Mouse (Mus musculus) cerebral cortex, adult 2 months (tissue): Measurements from ENCODE around the gene Gorab.

Experiments
- WGBS: fragments of 180-500 bp; shearing (Covaris S2); methylation state at CpG from one replicate; pipeline ENCODE4 v1.1.7; 2018; 5-methylcytosine and 5-hydroxymethylcytosine counted together

Gene Gorab

DNA sequence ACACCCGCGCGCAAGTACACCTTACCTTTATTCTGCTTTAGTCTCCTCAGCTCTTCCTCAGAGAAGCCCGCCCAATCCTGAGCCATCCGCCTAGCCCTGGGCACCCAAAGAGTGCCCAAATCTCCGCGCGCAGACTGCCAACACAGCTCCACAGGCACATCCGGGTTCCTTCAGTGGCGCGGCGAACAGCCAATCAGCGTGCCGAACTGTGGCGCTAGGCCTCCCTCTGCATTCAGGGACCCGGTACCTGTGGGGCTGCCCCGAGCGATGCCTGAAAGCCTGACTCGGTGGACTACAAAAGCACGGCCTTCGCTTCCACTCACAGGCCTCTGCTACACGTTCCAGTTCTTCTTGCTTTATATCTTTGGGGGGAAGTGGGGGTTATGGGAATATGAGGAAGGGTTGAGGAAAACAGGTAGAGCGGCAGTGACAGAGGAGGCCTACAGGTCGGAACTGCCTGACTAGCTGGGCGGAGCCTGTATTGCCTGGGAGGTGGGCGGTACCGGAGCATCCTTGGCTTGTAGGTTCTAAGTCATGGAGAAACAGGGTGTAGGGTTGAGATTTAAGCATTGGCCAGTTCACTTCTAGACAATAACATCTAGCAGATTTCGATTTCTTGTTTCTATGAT is at the start of gene Gorab:
Gene Gorab (minus strand): TSS at position 172 of the 629 bp plus-strand sequence.
- under 1% methylated on average over 28 of the region's 28 CpGs for whole genome bisulfite sequencing

DNA sequence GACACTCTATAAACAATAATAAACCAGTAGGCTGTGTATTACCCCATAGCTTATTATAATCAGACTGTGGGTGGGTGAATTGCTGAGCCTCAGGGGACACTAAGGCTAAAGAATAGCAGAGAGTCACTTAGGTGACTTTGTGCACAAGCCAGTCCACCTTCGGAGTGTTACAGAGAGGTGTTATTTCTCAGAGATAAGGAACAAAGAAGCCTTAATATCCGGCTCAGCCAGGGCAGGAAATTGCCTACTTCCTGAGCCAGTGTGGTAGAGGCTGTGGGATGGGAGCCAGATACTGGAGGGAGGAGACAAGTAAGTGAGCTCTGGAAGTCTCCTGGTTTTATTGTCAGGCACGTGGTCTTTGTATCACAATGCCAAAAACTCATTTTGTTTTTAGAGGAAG is 40.4 kb upstream of the Gorab start:
- WGBS = 41% methylated on average over 3 of the region's 3 CpGs

DNA sequence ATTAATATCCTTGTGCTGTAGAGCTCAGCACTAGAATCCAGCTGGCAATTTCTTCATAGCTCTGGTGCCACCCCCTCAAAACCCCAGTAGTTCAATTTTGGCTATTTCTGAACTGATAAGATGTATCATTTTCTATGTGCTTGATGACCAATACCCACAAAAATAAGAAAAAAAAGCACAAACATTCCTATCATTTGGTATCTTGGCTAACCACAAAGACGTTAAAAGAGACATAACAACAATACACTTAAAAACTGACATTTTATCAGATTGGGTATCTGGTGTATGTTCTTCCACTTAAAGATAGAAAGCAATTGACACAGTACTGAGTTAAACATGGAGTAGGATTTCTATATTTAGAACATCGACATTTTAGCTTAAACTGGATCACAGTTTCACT is 35.5 kb upstream of the Gorab start:
- WGBS = 78% methylated on average over 2 of the region's 2 CpGs

- WGBS = 68% methylated on average over 8 of the region's 8 CpGs
These were observed 20.1 kb upstream of the Gorab start for GRCm38 (mm10) chr1:163423467-163424014.

- 64% methylated on average over 2 of the region's 2 CpGs for WGBS
These were observed 13.7 kb upstream of the Gorab start for GRCm38 (mm10) chr1:163417191-163417590.

GRCm38 (mm10) chr1:163414200-163414599 is 10.7 kb upstream of the Gorab start:
- WGBS = 70% methylated on average over 2 of the region's 2 CpGs

- 85% methylated on average over 3 of the region's 3 CpGs for WGBS
These were observed 2.7 kb upstream of the Gorab start for GRCm38 (mm10) chr1:163406203-163406602.

- 78% methylated on average over 6 of the region's 6 CpGs for WGBS
These were observed 12.1 kb downstream of the Gorab start for GRCm38 (mm10) chr1:163391321-163391720.

DNA sequence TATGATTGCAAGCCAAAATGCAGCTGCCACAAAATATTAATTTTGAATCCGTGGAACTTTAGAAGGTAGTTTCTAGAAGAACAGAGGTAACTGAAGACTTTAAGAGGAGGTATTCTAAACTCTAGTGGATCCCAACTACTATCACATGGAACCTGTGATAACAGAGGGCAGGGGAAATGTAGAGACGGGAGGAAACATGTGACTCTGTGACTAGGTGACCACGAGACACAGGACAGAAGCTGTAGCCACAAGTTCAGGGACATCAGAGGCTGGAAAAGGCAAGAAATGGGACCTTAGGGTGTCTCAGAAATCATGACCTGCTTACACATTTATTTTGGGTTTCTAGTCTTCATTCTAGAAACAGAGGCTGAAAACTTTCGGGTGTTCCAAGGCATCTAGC is 13.4 kb downstream of the Gorab start:
- WGBS = 91% methylated on average over 4 of the region's 4 CpGs

- WGBS = 71% methylated on average over 9 of the region's 9 CpGs
These were observed 17.3 kb downstream of the Gorab start for GRCm38 (mm10) chr1:163386196-163386595.

- 81% methylated on average over 5 of the region's 5 CpGs for WGBS
These were observed 19.9 kb downstream of the Gorab start for GRCm38 (mm10) chr1:163383442-163384027.

- WGBS = 94% methylated on average over 10 of the region's 10 CpGs
These were observed 21.3 kb downstream of the Gorab start for GRCm38 (mm10) chr1:163382048-163382719.

DNA sequence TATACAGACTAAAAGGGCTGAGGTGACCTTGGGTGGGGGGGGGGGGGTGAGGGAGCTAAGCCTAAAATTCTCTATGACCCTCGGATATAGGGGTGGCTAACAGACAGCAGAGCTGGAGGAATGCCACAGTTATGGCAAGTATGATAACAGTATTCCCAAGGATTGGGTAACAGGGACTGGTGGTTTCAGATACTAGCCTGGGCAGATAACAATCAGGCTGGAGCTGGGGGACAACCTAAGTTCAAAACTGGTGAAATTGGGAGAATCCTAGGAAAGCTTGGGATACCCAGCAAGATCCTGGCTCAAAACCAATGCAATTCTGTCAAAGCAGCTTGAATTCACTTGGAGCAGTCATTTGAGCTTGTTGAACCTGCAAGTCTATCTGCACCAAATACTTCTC is 22.9 kb downstream of the Gorab start:
- 75% methylated on average over 1 of the region's 1 CpGs for WGBS

DNA sequence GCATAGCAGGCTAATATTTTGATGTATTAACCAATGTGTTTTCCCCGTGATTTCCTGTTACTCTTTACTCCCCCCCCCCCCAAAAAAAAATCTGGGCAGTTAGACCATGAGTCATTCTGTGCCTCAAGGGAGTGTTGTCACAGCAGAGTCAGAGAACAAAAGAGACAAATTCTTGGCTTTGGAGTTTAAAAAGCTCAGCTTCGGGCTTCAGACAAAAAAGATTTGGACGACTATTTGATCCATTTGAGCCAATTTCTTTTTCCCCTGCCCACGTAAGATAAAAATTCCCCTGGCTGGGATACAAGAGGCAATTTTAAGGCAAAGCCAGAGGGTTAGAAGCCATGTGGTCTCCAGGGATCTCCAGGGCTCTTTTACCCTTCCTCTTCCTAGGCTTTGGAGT is 23.4 kb downstream of the Gorab start:
- 19% methylated on average over 4 of the region's 4 CpGs for WGBS

GRCm38 (mm10) chr1:163377924-163378323 is 25.5 kb downstream of the Gorab start:
- 61% methylated on average over 6 of the region's 6 CpGs for WGBS

DNA sequence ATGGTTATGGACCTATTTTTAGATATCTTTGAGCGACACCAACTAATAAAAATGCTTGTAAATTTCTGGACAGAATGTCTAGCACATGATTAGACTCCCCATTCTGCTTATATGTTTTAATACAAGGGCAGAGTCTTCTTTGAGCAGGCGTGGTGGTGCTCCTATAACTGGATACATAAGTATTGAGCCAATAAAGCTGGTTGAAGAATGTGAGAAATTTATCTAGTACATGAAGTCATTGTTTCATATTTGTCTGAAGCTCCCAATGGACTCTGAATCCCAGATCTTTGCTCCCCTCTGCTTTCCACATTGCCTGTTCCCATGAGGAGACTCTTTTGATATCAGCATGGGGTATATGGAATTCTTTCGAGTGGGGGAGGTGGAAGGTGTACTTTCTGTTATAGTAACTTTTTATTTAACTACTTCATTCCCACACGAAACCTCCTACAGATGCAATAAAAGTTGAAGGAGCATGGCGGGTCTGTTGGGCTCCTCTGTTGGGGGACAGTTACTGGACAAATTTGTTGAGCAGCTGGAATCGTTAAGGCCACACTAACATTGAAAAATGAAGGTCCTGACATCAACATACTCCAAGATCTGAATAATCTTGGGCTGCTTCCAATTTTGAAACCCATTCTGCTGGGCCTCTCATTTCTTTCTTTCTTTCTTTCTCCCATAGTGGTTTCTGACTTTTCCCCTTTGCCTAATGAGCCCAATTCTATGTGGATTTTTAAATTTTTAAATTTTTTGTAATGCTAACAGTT is 26.5 kb downstream of the Gorab start:
- WGBS = 80% methylated on average over 6 of the region's 6 CpGs

DNA sequence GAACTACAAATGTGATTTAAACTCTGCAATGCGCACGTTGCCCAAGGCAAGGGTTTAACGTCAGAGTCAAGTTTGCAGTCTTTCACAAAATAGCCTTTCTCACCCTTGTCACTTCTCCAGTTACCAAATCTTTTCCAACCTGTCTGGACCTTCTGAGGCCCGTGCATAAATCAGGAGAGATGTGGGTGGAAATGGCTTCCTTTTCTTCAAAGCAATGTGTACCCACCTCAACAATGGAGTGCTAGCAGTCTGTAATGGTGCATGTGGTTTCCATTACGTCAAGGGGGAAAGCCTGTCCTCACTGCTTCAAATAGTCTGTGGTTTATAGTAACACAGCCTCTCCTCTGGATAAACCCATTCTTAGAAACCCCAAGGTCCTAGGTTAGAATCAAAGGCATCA is 29.0 kb downstream of the Gorab start:
- WGBS = 84% methylated on average over 5 of the region's 5 CpGs

DNA sequence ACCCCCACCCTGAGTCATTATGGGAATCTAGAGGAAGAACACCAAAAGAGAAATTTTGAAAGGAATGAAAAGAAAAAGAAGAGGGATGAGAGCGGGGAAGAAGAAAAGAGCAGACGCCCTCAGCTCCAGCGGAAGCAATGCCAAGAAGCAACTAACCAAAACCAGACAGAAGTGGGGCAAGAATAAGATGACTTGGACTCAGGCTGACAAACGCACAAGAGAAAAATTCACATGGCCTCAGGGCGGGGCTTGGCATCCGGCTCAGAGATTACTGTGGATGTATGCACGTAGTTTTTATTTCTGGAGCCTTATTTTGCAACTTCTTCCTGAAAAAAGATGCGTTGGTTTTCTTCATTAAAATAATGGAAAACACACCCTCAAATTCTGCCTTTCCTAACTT is 41.3 kb downstream of the Gorab start:
- WGBS = 40% methylated on average over 8 of the region's 8 CpGs

DNA sequence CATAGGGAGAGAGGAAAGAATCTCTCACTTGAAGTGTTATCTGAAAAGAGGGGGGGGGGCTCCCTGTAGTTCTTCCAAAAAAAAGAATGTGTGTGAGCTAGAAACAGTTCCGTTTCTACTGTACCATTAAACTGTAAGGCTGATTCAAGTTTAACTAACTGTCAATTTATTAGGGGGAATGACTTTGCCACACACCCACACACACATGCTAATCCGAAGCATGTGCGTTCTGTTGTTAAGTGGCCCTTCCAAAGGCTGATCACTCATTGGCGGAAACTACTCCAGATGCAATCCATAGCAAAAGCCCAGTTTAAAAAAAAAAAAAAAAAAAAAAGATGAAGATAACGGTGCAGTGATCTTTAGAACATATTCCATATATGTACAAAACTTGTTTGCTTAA is 42.1 kb downstream of the Gorab start:
- 73% methylated on average over 5 of the region's 5 CpGs for WGBS

DNA sequence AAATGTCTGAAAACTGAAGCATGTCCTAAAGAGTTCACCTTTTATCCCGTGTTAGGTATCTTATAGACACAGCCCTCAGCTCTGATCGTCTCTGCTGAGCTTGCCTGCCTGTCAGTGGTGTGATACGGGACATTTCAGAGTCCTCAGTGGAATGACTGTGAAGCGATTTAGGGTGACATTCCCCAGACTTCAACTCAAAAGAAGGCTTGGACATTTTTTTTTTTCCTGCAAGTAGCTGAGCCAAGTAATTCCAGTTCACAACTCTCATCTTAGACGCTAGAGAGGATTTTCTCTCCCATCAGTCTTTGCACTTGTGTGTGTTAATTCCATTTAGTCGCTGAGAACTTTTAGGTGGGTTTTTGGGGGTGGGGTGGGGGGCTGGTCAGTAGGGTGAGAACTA is 42.7 kb downstream of the Gorab start:
- WGBS = 67% methylated on average over 6 of the region's 6 CpGs

DNA sequence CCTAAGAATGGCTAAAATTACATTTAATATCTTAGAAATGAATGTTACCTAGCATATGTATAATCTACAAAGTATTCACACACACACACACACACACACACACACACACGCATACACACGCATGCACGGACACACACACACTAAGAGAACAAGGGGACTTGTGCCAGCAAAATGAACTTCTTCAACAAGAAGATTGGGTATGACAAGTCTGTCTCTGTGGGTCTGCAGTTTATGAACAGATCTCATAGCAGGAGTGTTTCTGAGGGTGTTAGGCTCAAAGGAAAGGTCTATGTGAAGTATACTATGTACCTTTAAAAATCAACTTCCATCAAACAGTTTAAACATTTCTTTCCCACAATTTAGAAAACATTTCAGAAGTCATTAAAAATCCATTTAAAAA is 43.9 kb downstream of the Gorab start:
- WGBS = 97% methylated on average over 3 of the region's 3 CpGs

GRCm38 (mm10) chr1:163358165-163358564 is 45.3 kb downstream of the Gorab start:
- 84% methylated on average over 7 of the region's 7 CpGs for WGBS
